Mouse (Mus musculus) lung, adult 2 months (tissue): ENCODE measurements at regions not wholly inside any gene's neighbourhood (a gene's known extent, or its start where the extent isn't known, plus 50 kb on each side); places are given as distances from the start of the nearest gene placed in this dataset.

ENCODE experiments used
- CTCF ChIP-seq: fragments of 200-500 bp; IDR thresholded peaks from 2 replicates; pipeline ENCODE4 v1.5.1; 2011; ENCODE audit warnings: mild to moderate bottlenecking, low read length, control low read depth; ENCODE audit not compliant: insufficient read depth
- POLR2A ChIP-seq: fragments of 200-500 bp; IDR thresholded peaks from 2 replicates; pipeline ENCODE4 v1.6.1; 2011; ENCODE audit warnings: low read depth, mild to moderate bottlenecking, control low read depth, low read length, borderline replicate concordance; ENCODE audit errors: extremely low read depth

GRCm38 (mm10) chr9:67633026-67633741 lies 73.7 kb upstream of the Tln2 start:
- no peak for TF ChIP-seq CTCF
- TF ChIP-seq POLR2A: no peak
